16 mouse cellular contexts compared by ENCODE assay signal in genomic region chr4:134181825-134182224, GRCm38 (mm10). TPM values are rescaled to one million over a fixed set of nuclear protein-coding genes. Genes with fewer than 3 reads are reported as not detected.
A peak's percentile ranks its signal among the peaks of the same experiment; 100 is the strongest.
DNase-seq lines count a peak whose midpoint lies in the region; ATAC-seq lines count a peak whose summit lies in the region.
"Had no signal": no experiment of that assay in that cellular context is flagged by ENCODE, and none has a peak within 500 bp of the region (broad histone marks: within the 10 kb centered on the region; RNA-seq: fewer than 3 reads in every experiment).

No protein-coding gene starts in this region.

- ATAC-seq in erythroblast, adult 5-6 weeks (replicated peaks; ENCODE audit: low FRiP score, poor library complexity, severe bottlenecking), result peak; percentile 75
- peak; percentile 69 for ATAC-seq in megakaryocyte-erythroid progenitor cell, adult 5-6 weeks (replicated peaks; ENCODE audit: low FRiP score, low TSS enrichment, poor library complexity, severe bottlenecking)
- ATAC-seq: inflammation-experienced regulatory T-cells, adult 6 months; lung, postnatal 0 days had no signal

- DNase-seq in 3T3-L1 (ENCODE audit: low read depth, low spot score) (peak; percentile 42), 416B (ENCODE audit: low read depth) (peak; percentile 56)
- DNase-seq in cerebellum, postnatal 25 days, result no peak
- DNase-seq in cerebellum, postnatal 36 days, result no peak
- DNase-seq in kidney, adult 9 months, result no peak
- DNase-seq: gastrocnemius, postnatal 36 days; heart, postnatal 4 days; kidney, postnatal 10 days; thymus, postnatal 4 days had no signal

RNA-seq across cellular contexts. Expression of gene Cep85, which starts 5.1 kb away (rescaled TPM):
- 20.3 and 29.2 TPM in 2 replicates for total RNA-seq in erythroblast, adult 5-6 weeks (2015; ENCODE audit: low replicate concordance)
- total RNA-seq in erythroblast, adult 5-6 weeks (2017; ENCODE audit: low replicate concordance), result 50.7 and 68.1 TPM in 2 replicates
- total RNA-seq in megakaryocyte-erythroid progenitor cell, adult 5-6 weeks (2014; fragmentation: Nextera tagmentation), result 30.7 and 51.5 TPM in 2 replicates
- 31.5 and 34.9 TPM in 2 replicates for total RNA-seq in megakaryocyte-erythroid progenitor cell, adult 5-6 weeks (2017)

RNA-seq across cellular contexts. Expression of gene Gm7534, which starts 21.0 kb away (rescaled TPM):
- total RNA-seq in erythroblast, adult 5-6 weeks (2015; ENCODE audit: low replicate concordance), result not detected in 2 replicates
- not detected in 2 replicates for total RNA-seq in erythroblast, adult 5-6 weeks (2017; ENCODE audit: low replicate concordance)
- total RNA-seq in megakaryocyte-erythroid progenitor cell, adult 5-6 weeks (2014; fragmentation: Nextera tagmentation), result not detected in 2 replicates
- total RNA-seq in megakaryocyte-erythroid progenitor cell, adult 5-6 weeks (2017), result not detected in 2 replicates
- total RNA-seq: common myeloid progenitor, adult 5-6 weeks; ES-E14; gastrocnemius, postnatal 36 days; heart, postnatal 4 days; layer of hippocampus, postnatal 25 days had no signal

RNA-seq across cellular contexts. Expression of gene Catsper4, which starts 45.4 kb away (rescaled TPM):
- not detected in 2 replicates for total RNA-seq in erythroblast, adult 5-6 weeks (2015; ENCODE audit: low replicate concordance)
- total RNA-seq in erythroblast, adult 5-6 weeks (2017; ENCODE audit: low replicate concordance), result not detected in 2 replicates
- not detected in 2 replicates for total RNA-seq in megakaryocyte-erythroid progenitor cell, adult 5-6 weeks (2014; fragmentation: Nextera tagmentation)
- total RNA-seq in megakaryocyte-erythroid progenitor cell, adult 5-6 weeks (2017), result not detected in 2 replicates
- total RNA-seq: common myeloid progenitor, adult 5-6 weeks; ES-E14; heart, postnatal 4 days; layer of hippocampus, postnatal 25 days had no signal

RNA-seq across cellular contexts. Expression of gene Sh3bgrl3, which starts 53.2 kb away (rescaled TPM):
- total RNA-seq in erythroblast, adult 5-6 weeks (2015; ENCODE audit: low replicate concordance), result 231 and 242 TPM in 2 replicates
- total RNA-seq in erythroblast, adult 5-6 weeks (2017; ENCODE audit: low replicate concordance), result 56.2 and 119 TPM in 2 replicates
- total RNA-seq in megakaryocyte-erythroid progenitor cell, adult 5-6 weeks (2014; fragmentation: Nextera tagmentation), result 87.3 and 101 TPM in 2 replicates
- 34.2 and 55.1 TPM in 2 replicates for total RNA-seq in megakaryocyte-erythroid progenitor cell, adult 5-6 weeks (2017)

RNA-seq across cellular contexts. Expression of gene Cnksr1, which starts 56.4 kb away (rescaled TPM):
- total RNA-seq in erythroblast, adult 5-6 weeks (2015; ENCODE audit: low replicate concordance), result not detected in 2 replicates
- not detected in 2 replicates for total RNA-seq in erythroblast, adult 5-6 weeks (2017; ENCODE audit: low replicate concordance)
- total RNA-seq in megakaryocyte-erythroid progenitor cell, adult 5-6 weeks (2014; fragmentation: Nextera tagmentation), result not detected in 2 replicates
- not detected in 2 replicates for total RNA-seq in megakaryocyte-erythroid progenitor cell, adult 5-6 weeks (2017)
- total RNA-seq: common myeloid progenitor, adult 5-6 weeks had no signal

Comparison
In these comparisons a context has a peak if more than half of its experiments do, and no peak if none do; other contexts are left out.
1. DNase-seq: peak in 3T3-L1 (single experiment) and 416B (single experiment); none in cerebellum, postnatal 25 days (0 of 2), cerebellum, postnatal 36 days (0 of 2) and kidney, adult 9 months (single experiment).